Mouse (Mus musculus): ENCODE results near the gene Gm28305.

DNA sequence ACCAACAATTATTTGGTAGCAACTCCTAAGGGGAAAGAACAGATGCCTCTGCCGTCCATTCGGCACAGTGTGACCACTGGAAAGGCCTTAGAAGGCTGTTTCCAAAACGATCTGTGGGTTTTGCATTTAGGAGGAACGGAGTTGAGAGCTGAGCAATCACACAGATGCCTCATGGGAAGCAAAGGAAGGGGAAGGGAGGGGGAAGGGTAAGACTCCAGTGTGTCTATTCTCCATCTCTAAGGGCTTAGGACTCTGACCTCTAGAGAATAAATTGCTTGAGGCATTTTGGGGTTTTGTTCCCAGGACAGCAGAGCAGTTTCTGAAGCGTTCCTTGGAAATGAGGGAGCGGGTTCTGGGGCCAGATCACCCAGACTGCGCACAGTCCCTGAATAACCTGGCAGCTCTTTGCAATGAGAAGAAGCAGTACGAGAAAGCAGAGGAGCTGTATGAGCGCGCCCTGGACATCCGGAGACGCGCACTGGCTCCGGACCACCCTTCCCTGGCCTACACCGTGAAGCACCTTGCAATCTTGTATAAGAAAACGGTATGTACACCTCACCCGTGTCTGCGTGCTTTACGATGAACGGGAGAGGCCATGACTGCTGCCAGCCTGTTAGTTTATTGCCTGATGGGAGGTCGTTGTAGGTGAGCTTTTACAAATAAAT is 1.3 kb upstream of the Gm28305 start:
- no peak for TF ChIP-seq GATA2 (IDR thresholded peaks at IDR 0.05; ENCODE audit: borderline replicate concordance, low read depth, low read length)
- no peak for TF ChIP-seq CTCF (IDR thresholded peaks at IDR 0.05; ENCODE audit: low read depth, low read length)
- TF ChIP-seq POLR2AphosphoS5 (IDR thresholded peaks at IDR 0.05; ENCODE audit: insufficient replicate concordance, low read depth, low read length), result no peak
- TF ChIP-seq TAL1 (conservative IDR thresholded peaks at IDR 0.05; ENCODE audit: low read depth, low read length), result no peak
- no peak for TF ChIP-seq GATA1 (IDR thresholded peaks at IDR 0.05; ENCODE audit: borderline replicate concordance, low read length)

All from G1E (cell line).